Mouse (Mus musculus) gastrocnemius, postnatal 10 days (tissue): ENCODE results near the gene Abi3bp. TPM values are rescaled to one million over a fixed set of nuclear protein-coding genes. Genes with fewer than 3 reads are reported as not detected.
A peak's percentile ranks its signal among the peaks of the same experiment; 100 is the strongest.

ENCODE experiments used
- DNase-seq: peaks from one replicate; pipeline ENCODE4 v3.0.0; 2021; ENCODE audit warnings: mixed read lengths
- total RNA-seq, 2 experiments: library from RNA; stranded (reverse); gene quantifications; 2 replicates each; pipeline ENCODE4 v1.2.3; 2021

The Abi3bp gene
- total RNA-seq, 2 experiments from 2014 or later: 54.4 to 64.8 TPM

- DNase-seq: no peak
Observed at GRCm38 (mm10) chr16:56686747-56687146, 209.1 kb downstream of the Abi3bp start.

- DNase-seq: no peak
Observed at GRCm38 (mm10) chr16:56690715-56691114, 213.0 kb downstream of the Abi3bp start.

DNA sequence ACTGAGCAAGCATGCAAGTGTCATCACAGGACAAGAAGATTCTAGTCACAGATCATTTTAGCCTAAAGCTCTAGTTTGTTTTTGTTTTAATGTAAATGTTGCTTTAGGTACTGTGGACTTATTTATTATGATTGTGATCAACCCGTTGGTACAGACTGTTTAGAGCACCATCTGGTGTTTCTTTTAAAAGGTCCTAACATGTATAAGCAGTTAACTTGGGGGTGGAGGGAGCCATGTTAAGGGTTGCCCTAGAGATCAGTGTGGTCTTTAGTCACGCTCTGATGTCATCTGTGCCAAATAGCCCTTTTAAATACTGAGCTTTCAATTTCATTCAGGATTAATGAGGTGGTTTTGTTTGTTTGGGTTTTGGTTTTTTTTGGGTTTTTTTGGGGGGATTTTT, 218.8 kb downstream of the Abi3bp start:
- DNase-seq: no peak

DNA sequence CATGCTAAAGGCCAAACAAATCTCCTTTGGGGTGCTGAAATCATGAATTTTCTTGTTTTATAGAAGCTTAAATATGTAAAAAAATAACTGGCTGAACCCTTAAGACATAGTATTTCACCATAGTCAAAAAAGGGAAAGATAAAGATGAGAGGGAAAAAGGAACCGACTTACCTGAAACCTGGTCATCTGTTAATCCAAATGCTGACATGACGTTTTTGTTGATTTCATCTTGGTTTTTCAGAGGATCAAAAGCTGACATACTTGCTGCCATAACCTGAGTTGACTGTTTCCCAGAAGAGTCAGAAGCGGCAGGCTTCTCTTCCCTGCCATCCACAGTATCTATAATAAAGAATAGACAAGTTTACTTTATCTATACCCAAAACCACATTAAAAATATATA, 223.2 kb downstream of the Abi3bp start:
- no peak for DNase-seq

DNA sequence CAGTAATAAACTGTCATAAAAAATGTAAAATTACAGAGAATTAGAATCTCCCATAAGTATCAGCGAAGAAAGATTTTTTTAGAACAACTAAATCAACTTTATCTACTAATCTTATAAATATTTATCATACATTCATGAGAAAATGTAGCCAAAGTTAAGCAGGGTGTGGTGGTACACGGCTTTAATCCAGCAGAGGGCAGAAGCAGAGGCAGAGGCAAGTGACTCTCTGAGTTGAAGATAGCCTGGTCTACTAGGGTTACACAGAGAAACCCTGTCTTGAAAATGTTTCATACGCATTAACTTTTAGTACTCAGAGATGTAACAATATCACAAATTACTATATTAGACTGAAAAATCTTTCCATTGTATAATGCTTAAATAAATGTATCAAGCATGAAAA, 228.1 kb downstream of the Abi3bp start:
- DNase-seq: no peak

GRCm38 (mm10) chr16:56710071-56710470, 232.4 kb downstream of the Abi3bp start:
- no peak for DNase-seq

GRCm38 (mm10) chr16:56715608-56716007, 237.9 kb downstream of the Abi3bp start:
- no peak for DNase-seq

DNA sequence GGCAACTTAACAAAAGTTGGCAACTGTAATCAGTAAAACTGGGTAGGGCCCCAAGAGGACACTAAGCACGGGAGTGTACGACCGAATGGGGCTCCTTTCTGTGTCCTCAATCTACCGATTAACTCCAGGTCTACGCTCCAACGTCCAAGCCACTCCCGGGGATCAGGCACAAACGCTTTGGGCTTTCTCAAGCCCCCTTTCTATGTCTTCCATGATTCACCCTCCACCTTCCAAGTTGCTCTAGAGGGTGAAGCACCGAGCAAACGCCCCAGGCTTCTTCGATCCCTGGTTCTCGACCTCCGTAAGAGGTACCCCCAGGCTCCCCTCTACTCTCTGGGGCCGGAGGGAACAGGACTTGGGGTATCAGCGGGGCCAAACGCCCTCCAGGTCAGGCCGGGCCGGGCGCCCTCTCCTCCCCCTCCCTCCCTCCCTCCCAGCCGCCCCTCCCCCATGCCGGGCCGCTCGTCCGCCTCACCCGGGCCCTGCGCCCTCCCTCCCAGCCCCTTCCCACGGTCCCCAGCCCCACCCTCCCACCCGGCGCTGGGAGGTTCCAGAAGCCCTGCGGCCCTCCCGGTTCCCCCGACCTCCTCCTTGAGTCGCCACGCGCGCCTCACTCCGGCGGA, 239.0 kb downstream of the Abi3bp start:
- DNase-seq: no peak

DNA sequence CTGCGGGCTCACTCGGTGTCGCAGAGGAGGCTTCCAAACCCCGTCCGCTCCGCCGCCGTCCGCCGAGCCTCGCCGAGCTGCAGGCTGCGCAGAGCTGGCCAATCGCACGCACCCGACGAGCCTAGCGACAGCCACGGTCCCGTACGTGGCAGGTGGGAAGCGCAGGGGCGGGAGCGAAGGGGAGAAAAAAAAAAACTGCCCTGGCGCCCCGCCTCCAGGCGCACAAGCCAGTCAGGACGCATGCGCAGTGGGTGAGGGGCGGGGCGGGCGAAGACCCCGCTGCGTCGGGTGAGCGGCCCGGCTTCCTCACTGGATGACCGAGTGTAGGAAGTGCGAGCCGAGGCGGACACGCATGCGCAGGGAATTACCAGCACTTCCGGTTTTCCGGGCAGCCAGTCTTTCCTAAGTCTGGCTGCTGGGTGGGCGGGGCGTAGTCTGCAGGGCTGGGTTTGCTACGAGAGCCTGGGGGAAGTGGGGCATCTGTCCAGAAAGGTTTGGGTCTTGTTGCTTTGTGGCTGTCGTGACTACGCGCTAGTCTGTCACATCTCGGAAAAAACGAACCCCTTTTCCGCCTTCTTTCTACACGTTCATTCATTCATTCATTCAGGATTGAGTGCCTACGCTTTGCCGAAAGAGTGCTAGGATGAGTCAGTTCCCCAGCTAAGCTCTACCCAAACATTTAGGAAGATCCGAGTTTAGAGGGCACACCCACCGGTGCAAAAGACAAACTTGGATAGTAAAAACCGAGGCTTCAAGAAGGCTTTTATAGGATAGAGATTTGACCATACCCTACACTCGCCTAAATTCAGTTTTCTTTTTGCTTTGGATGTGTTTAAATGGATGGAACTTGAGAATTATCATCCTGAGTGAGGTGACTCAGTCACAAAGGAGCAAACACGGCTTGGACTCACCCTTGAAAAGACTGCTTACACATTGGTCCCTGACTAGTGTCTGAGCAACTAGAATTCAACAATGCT, 239.8 kb downstream of the Abi3bp start, which contains the start of gene Tfg:
Tfg (minus strand) TSS at position 227 of the 977 bp plus-strand sequence.
- peak; percentile 100 for DNase-seq

GRCm38 (mm10) chr16:56719031-56719430, 241.4 kb downstream of the Abi3bp start:
- DNase-seq: no peak

GRCm38 (mm10) chr16:56722357-56722756, 244.7 kb downstream of the Abi3bp start:
- no peak for DNase-seq

- no peak for DNase-seq
Observed at GRCm38 (mm10) chr16:56724927-56725326, 247.2 kb downstream of the Abi3bp start.

GRCm38 (mm10) chr16:56729060-56729459, 251.4 kb downstream of the Abi3bp start:
- DNase-seq: no peak

Other genes starting within 250 kb of the Abi3bp start
- gene Tfg, start 239.6 kb downstream of the Abi3bp start, total RNA-seq: 10 to 100 TPM; 50.4 to 57.6 TPM